Mouse (Mus musculus): ENCODE data around the gene Dsn1. TPM values are rescaled to one million over a fixed set of nuclear protein-coding genes. Genes with fewer than 3 reads are reported as not detected.

The Dsn1 gene
- 1.4 TPM for polyA plus RNA-seq (2014; fragmentation: Illumina TruSeq; extraction: RNeasy Lipid Tissue Mini Kit (QIAGEN cat#74804); ENCODE audit: low read depth, low replicate concordance)

GRCm38 (mm10) chr2:157006511-157007233, at the start of gene Dsn1:
Gene Dsn1, minus strand, starts transcription at chr2:157007154.

GRCm38 (mm10) chr2:156991470-156992319, 15.3 kb downstream of the Dsn1 start, which contains the start of gene Ndrg3:
Gene Ndrg3, minus strand, starts transcription at chr2:156992056.

Other genes with a start within 250 kb of the Dsn1 start
- gene Myl9, start 231.7 kb downstream of the Dsn1 start, polyA plus RNA-seq (2014; fragmentation: Illumina TruSeq; extraction: RNeasy Lipid Tissue Mini Kit (QIAGEN cat#74804); ENCODE audit: low read depth, low replicate concordance) = not detected
- 0.19 TPM for gene Tgif2, start 167.1 kb downstream of the Dsn1 start, polyA plus RNA-seq (2014; fragmentation: Illumina TruSeq; extraction: RNeasy Lipid Tissue Mini Kit (QIAGEN cat#74804); ENCODE audit: low read depth, low replicate concordance)
- 0.79 TPM for gene 4930518I15Rik, start 149.2 kb downstream of the Dsn1 start, polyA plus RNA-seq (2014; fragmentation: Illumina TruSeq; extraction: RNeasy Lipid Tissue Mini Kit (QIAGEN cat#74804); ENCODE audit: low read depth, low replicate concordance)
- 151 TPM for gene Rab5if, start 144.0 kb downstream of the Dsn1 start, polyA plus RNA-seq (2014; fragmentation: Illumina TruSeq; extraction: RNeasy Lipid Tissue Mini Kit (QIAGEN cat#74804); ENCODE audit: low read depth, low replicate concordance)
- gene Sla2, start 120.0 kb downstream of the Dsn1 start, polyA plus RNA-seq (2014; fragmentation: Illumina TruSeq; extraction: RNeasy Lipid Tissue Mini Kit (QIAGEN cat#74804); ENCODE audit: low read depth, low replicate concordance) = not detected
- gene Ndrg3, start 15.1 kb downstream of the Dsn1 start, polyA plus RNA-seq (2014; fragmentation: Illumina TruSeq; extraction: RNeasy Lipid Tissue Mini Kit (QIAGEN cat#74804); ENCODE audit: low read depth, low replicate concordance) = 15.0 TPM
- gene Soga1, start 72.1 kb upstream of the Dsn1 start, polyA plus RNA-seq (2014; fragmentation: Illumina TruSeq; extraction: RNeasy Lipid Tissue Mini Kit (QIAGEN cat#74804); ENCODE audit: low read depth, low replicate concordance) = 0.05 TPM
- gene Tldc2, start 79.9 kb upstream of the Dsn1 start, polyA plus RNA-seq (2014; fragmentation: Illumina TruSeq; extraction: RNeasy Lipid Tissue Mini Kit (QIAGEN cat#74804); ENCODE audit: low read depth, low replicate concordance) = not detected
- 43.8 TPM for gene Samhd1, start 128.1 kb upstream of the Dsn1 start, polyA plus RNA-seq (2014; fragmentation: Illumina TruSeq; extraction: RNeasy Lipid Tissue Mini Kit (QIAGEN cat#74804); ENCODE audit: low read depth, low replicate concordance)
- gene Rbl1, start 197.4 kb upstream of the Dsn1 start, polyA plus RNA-seq (2014; fragmentation: Illumina TruSeq; extraction: RNeasy Lipid Tissue Mini Kit (QIAGEN cat#74804); ENCODE audit: low read depth, low replicate concordance) = 2.5 TPM

Data from liver, adult 10 weeks (tissue).